Mouse (Mus musculus): ENCODE data around the gene Pgap3. TPM values are rescaled to one million over a fixed set of nuclear protein-coding genes. Genes with fewer than 3 reads are reported as not detected.
A peak's percentile ranks its signal among the peaks of the same experiment; 100 is the strongest.

The Pgap3 gene
- total RNA-seq (2014; fragmentation: Nextera tagmentation) (6.4 and 10.6 TPM in 2 replicates), total RNA-seq (2017) (1.6 and 5.4 TPM in 2 replicates)

GRCm38 (mm10) chr11:98400161-98400726, at the start of gene Pgap3:
Pgap3 (minus strand) TSS chr11:98400490.
- peak; percentile 89 for ATAC-seq (replicated peaks; ENCODE audit: low FRiP score, low TSS enrichment, poor library complexity, severe bottlenecking)

- ATAC-seq (replicated peaks; ENCODE audit: low FRiP score, low TSS enrichment, poor library complexity, severe bottlenecking) = no peak
Measured at GRCm38 (mm10) chr11:98449419-98449818, 49.1 kb upstream of the Pgap3 start.

DNA sequence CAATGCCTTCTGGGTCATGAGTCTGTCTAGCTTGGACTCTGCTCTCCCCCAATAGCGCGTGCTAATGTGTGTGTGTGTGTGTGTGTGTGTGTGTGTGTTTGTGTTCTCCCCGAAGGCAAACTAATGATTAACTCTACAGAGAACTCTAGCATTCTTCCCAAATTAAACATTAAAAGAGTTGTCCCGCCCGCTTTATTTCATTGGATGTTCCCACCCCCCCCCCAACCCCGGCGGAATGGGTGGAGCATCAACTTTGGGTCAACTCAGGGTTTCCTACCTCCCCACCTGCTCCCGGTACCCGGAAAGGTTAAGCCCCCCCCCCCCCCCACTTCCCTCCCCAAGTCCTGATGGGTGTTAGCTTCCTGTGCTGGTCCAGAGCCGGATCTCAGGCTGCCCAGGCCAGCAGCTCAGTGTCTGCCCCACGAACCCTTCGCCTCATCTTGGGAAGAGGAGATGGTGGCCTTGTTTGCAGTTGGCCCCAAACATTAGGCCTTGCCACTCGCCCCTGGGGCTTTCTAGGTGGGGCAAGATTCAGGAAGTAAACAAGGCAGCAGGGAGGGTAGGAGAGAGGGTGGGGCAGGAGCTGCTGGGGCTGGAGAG, 48.0 kb upstream of the Pgap3 start:
- no peak for ATAC-seq (replicated peaks; ENCODE audit: low FRiP score, low TSS enrichment, poor library complexity, severe bottlenecking)

DNA sequence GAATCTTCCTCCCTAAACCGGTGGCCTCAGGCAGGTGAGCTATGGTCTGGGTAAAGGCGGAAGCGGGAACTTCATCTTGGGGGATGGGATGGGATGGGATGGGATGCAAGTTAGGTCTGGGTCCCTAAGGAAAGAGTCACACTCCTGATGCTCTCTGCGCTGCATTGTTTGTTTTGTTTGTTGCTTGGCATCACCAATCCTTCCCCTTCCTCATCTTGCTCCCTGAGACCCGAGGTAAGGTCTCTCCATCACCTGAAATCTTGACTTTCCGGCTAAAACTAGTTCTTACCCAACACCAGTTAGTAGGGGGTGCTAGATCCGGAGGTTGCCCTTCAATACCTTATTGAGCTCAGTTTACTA, 47.2 kb upstream of the Pgap3 start:
- ATAC-seq (replicated peaks; ENCODE audit: low FRiP score, low TSS enrichment, poor library complexity, severe bottlenecking) = no peak

GRCm38 (mm10) chr11:98446562-98447474, 46.5 kb upstream of the Pgap3 start:
- ATAC-seq (replicated peaks; ENCODE audit: low FRiP score, low TSS enrichment, poor library complexity, severe bottlenecking) = no peak

DNA sequence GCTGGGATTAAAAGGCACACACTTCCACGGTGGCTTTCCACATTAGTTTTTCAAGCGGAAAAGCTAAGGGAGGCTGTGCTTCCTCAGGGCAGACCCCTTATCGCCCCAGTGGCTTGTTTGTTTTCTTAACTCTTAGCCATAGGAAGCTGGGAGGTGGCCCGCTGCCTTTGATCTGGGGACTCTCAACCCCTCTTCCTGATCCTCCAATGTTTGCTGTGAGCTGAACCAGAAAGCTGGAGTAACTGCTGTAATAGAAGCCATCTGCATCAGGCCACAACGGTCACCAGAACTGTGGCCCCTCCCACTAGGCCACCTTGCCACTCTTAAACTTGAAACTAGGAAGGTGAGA, 45.9 kb upstream of the Pgap3 start, which contains the start of gene Grb7:
TSS of gene Grb7 (plus strand) at position 182 of the 349 bp plus-strand sequence.
- ATAC-seq (replicated peaks; ENCODE audit: low FRiP score, low TSS enrichment, poor library complexity, severe bottlenecking) = no peak

DNA sequence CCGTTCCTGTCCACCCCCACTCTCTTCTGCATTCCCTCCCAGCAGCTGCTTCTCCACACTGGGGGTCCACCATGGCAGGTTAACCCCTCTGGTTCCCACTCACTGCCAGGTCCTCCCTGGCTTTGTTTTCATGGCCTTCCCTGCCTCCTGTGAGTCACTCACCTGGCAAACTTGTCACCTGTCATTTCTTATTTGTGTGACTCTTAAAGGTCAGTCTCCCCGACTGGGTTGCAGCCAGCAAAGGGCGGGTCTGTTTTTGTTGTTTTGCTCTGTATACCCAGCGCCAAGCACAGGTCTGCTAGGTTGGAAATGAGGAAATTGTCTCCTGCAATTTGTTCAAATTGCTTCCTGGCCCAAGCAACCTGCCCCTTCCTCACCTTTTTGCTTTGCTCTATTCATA, 45.4 kb upstream of the Pgap3 start:
- no peak for ATAC-seq (replicated peaks; ENCODE audit: low FRiP score, low TSS enrichment, poor library complexity, severe bottlenecking)

DNA sequence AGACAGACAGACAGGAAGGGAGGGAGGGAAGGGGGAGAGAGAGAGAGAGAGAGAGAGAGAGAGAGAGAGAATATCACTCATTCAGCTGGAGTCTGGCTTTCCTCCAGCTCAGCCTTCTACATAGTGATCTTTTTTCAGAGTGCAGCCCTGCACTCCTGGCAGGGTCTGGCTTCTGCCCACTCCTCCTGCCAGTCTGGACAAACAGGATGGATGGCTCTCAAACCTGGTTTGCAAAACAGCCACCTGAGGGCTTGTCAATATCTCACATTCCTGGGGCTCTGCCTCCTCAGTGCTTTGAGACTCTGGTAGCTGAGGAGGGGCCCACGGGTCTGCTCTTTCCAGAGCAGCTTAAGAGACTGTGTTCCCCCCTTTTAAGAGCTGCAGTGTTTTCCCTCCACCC, 44.9 kb upstream of the Pgap3 start:
- no peak for ATAC-seq (replicated peaks; ENCODE audit: low FRiP score, low TSS enrichment, poor library complexity, severe bottlenecking)

- ATAC-seq (replicated peaks; ENCODE audit: low FRiP score, low TSS enrichment, poor library complexity, severe bottlenecking) = no peak
Measured at GRCm38 (mm10) chr11:98443688-98444087, 43.4 kb upstream of the Pgap3 start.

DNA sequence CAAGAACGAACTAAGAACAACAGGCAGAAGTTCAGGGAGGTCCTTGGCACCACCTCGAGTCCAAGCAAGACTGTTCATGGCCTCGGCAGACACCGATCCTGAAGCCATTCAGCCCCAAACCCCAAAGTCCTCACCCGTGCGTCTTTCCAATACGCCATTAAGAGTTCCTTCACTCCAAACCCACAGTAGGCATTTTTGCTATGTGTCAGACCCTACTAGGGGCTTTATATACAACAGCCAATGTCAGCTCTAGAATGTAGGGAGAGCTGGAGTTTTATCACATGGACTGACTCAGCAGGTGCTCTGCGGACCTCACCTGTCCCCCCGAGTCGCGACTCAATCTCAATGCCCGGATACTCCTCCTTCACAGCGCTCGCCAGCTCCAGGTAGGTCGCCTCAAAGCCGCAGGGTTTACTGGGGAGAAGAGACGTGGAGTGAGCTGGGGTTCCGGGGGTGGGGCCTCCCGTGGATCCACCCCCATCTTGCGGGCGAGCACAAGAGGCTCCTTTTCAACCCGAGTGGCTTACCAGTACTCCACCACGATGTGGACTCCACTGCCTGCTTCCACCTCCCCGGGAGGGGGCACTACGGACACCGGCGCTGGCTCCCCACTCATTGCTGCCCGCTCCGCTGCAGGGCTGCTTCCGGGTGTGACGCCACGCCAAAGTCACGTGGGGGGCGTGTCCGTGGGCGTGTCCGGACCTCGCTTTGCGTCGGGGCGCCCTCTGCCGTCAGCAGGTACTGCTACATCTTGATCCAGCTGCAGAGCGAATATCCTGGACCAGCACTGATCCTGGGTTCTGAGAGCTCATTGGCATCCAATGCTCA, 38.3 kb upstream of the Pgap3 start, which contains the start of gene Mien1:
TSS of gene Mien1 (minus strand) at position 661 of the 828 bp plus-strand sequence.
- peak; percentile 94 for ATAC-seq (replicated peaks; ENCODE audit: low FRiP score, low TSS enrichment, poor library complexity, severe bottlenecking)

DNA sequence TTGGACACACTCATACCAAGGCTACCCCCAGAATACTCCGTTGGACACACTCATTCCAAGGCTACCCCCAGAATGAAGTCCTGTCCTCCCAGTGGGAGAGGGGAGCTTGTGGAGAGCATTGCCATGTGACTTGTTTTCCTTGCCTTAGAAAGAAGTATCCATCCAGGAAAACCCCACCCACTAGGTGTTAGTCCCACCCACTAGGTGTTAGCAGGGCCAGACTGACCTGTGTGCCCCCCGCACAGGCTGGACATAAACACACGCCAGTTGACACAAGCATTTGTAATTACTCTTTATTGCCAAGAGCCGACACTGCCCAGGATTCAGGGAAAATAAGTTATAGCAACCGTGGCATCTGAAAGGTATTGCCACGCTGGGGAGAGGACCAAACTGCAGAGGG, 37.2 kb upstream of the Pgap3 start:
- ATAC-seq (replicated peaks; ENCODE audit: low FRiP score, low TSS enrichment, poor library complexity, severe bottlenecking) = no peak

GRCm38 (mm10) chr11:98435723-98436122, 35.4 kb upstream of the Pgap3 start:
- ATAC-seq (replicated peaks; ENCODE audit: low FRiP score, low TSS enrichment, poor library complexity, severe bottlenecking) = no peak

- no peak for ATAC-seq (replicated peaks; ENCODE audit: low FRiP score, low TSS enrichment, poor library complexity, severe bottlenecking)
Measured at GRCm38 (mm10) chr11:98431743-98432502, 31.6 kb upstream of the Pgap3 start.

- no peak for ATAC-seq (replicated peaks; ENCODE audit: low FRiP score, low TSS enrichment, poor library complexity, severe bottlenecking)
Measured at GRCm38 (mm10) chr11:98428436-98428835, 28.1 kb upstream of the Pgap3 start.

DNA sequence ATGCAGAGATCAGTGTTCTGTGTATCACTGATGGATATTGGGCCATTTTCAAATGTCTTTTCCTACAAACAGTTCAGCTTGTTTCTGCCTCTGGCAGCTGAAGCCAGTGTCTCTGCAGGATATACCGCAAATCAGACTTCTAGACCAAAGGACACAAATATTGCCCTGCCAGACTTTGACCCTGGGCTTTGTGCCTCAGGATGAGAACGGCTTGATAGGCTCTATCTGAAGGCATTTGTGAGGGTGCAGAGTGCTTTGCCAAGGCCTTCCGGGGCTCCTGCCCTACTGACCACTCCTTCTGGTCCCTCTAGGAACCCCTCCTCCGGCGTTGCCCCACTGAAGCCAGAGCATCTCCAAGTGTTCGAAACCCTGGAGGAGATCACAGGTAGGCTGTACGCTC, 26.3 kb upstream of the Pgap3 start:
- ATAC-seq (replicated peaks; ENCODE audit: low FRiP score, low TSS enrichment, poor library complexity, severe bottlenecking) = no peak

- no peak for ATAC-seq (replicated peaks; ENCODE audit: low FRiP score, low TSS enrichment, poor library complexity, severe bottlenecking)
Measured at GRCm38 (mm10) chr11:98418939-98419547, 18.8 kb upstream of the Pgap3 start.

DNA sequence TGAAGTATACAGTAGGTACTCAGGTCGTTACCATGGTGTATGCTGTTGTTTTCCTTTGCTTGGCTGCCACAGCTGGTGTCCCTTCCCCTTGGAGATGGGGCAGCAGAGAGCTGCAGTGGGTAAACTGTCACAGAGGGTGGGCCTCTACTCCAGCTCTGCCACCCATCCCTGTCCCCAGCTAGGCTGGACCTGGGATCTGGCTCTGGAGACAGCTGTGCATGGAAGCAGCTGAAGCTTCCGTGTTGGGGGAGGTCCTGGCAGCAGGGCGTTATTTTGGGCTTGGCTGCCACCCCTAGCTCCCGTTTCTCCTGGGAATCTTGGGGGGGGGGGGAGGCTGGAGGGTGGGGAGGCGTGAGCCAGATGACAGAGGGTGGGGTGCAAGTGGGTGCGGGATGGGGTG, 18.0 kb upstream of the Pgap3 start:
- no peak for ATAC-seq (replicated peaks; ENCODE audit: low FRiP score, low TSS enrichment, poor library complexity, severe bottlenecking)

GRCm38 (mm10) chr11:98417074-98417473, 16.8 kb upstream of the Pgap3 start:
- no peak; the same call in 1 of the 2 replicates for ATAC-seq (replicated peaks; ENCODE audit: low FRiP score, low TSS enrichment, poor library complexity, severe bottlenecking)

- ATAC-seq (replicated peaks; ENCODE audit: low FRiP score, low TSS enrichment, poor library complexity, severe bottlenecking) = no peak
Measured at GRCm38 (mm10) chr11:98414162-98414561, 13.9 kb upstream of the Pgap3 start.
